Mouse (Mus musculus) heart, embryonic 10.5 days (tissue): ENCODE data around the gene Mapk1. TPM values are rescaled to one million over a fixed set of nuclear protein-coding genes. Genes with fewer than 3 reads are reported as not detected.
"Not testable (repeated sequence)": the region's sequence is repeated elsewhere in the genome, so short reads cannot be mapped to it uniquely, and the experiment has no call there.

Experiments used
- DNase-seq: peaks from one replicate; pipeline ENCODE4 v3.0.0-alpha.2; 2017; ENCODE audit warnings: low spot score
- H3K27ac ChIP-seq: fragments of 300-500 bp; sonication (generic); 2 replicates; pipeline ENCODE4 v1.5.1; 2016; ENCODE audit warnings: mild to moderate bottlenecking
- H3K27me3 ChIP-seq: fragments of 300-500 bp; sonication (generic); 2 replicates; pipeline ENCODE4 v1.6.1; 2016; ENCODE audit warnings: mild to moderate bottlenecking; ENCODE audit not compliant: poor library complexity, insufficient read depth, severe bottlenecking
- H3K36me3 ChIP-seq: fragments of 300-500 bp; sonication (generic); 2 replicates; pipeline ENCODE4 v1.6.1; 2016; ENCODE audit warnings: mild to moderate bottlenecking, moderate library complexity
- H3K4me1 ChIP-seq: fragments of 300-500 bp; sonication (generic); 2 replicates; pipeline ENCODE4 v1.6.1; 2016; ENCODE audit warnings: mild to moderate bottlenecking
- H3K4me3 ChIP-seq: fragments of 300-500 bp; sonication (generic); 2 replicates; pipeline ENCODE4 v1.5.1; 2016; ENCODE audit warnings: mild to moderate bottlenecking, moderate library complexity
- H3K9me3 ChIP-seq: fragments of 300-500 bp; sonication (generic); 2 replicates; pipeline ENCODE4 v1.6.1; 2016; ENCODE audit warnings: mild to moderate bottlenecking, moderate library complexity
- WGBS: fragments of 180-500 bp; shearing (Covaris S2); methylation state at CpG from one replicate; pipeline ENCODE4 v1.1.7; 2016; 5-methylcytosine and 5-hydroxymethylcytosine counted together
- polyA plus RNA-seq: library from polyadenylated mRNA; unstranded; fragments of >200 nt; fragmentation: Nextera tagmentation; extraction: Ambion mirVana; gene quantifications from 2 replicates; pipeline ENCODE4 v1.2.1, GENCODE M21; 2016

The Mapk1 gene
- polyA plus RNA-seq, 1 experiment from 2014 or later, result 153 TPM

DNA sequence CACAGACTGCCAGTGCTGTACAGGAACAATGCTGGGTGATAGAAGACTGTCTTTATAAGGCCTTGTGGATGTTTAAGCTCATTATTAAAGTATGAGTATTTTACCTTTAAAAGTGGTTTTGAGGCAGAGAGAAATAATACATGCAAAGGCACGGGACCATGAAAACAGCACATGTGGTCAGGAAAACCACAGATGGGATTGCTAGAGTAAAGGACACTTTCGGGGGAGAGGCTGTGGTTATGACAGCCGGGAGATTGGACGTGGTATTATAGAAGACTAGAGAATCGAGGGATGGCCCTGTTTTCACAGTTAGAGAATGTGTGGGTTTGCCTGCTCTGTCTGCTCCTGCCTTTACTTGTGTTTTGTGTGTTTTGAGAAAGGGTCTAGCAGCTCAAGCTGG is 5.7 kb downstream of the Mapk1 start:
- Histone ChIP-seq H3K4me1 (peaks cover 19% of the 10 kb centered on the region), H3K4me3 (no peak overlapping the region), H3K36me3 (peaks cover 25% of the 10 kb centered on the region), H3K27me3 (no peaks in the 10 kb centered on the region), H3K9me3 (no peaks in the 10 kb centered on the region), H3K27ac (no peak overlapping the region)
- DNase-seq, result no peak
- 90% methylated on average over 5 of the region's 5 CpGs for WGBS

- Histone ChIP-seq H3K27me3 (no peaks in the 10 kb centered on the region), H3K4me3 (no peak overlapping the region), H3K27ac (no peak overlapping the region), H3K9me3 (no peaks in the 10 kb centered on the region), H3K4me1 (peaks cover 17% of the 10 kb centered on the region), H3K36me3 (peaks cover 25% of the 10 kb centered on the region)
- no peak for DNase-seq
- WGBS, result 75% methylated on average over 4 of the region's 4 CpGs
Measured at GRCm38 (mm10) chr16:16990021-16990420, 6.8 kb downstream of the Mapk1 start.

- Histone ChIP-seq H3K4me1 (no peaks in the 10 kb centered on the region; the same call in 1 of the 2 replicates), H3K36me3 (no peaks in the 10 kb centered on the region), H3K27me3 (no peaks in the 10 kb centered on the region), H3K9me3 (no peaks in the 10 kb centered on the region), H3K4me3 (no peak overlapping the region), H3K27ac (no peak overlapping the region)
- DNase-seq, result no peak
- WGBS, result 80% methylated on average over 4 of the region's 4 CpGs
Measured at GRCm38 (mm10) chr16:16994426-16995052, 11.4 kb downstream of the Mapk1 start.

GRCm38 (mm10) chr16:16996121-16996729 is 13.0 kb downstream of the Mapk1 start:
- not testable (repeated sequence) for H3K27ac ChIP-seq, DNase-seq, H3K4me1 ChIP-seq, H3K9me3 ChIP-seq, H3K27me3 ChIP-seq, H3K4me3 ChIP-seq
- 0 out of 2 replicates have a peak, but pooled peaks cover 10% of the 10 kb centered on the region for H3K36me3 ChIP-seq
- 89% methylated on average over 10 of the region's 10 CpGs for WGBS

GRCm38 (mm10) chr16:17001109-17001508 is 17.9 kb downstream of the Mapk1 start:
- no peak for DNase-seq
- WGBS, result 88% methylated on average over 3 of the region's 3 CpGs
- Histone ChIP-seq H3K4me3 (no peak overlapping the region), H3K4me1 (no peaks in the 10 kb centered on the region; the same call in 1 of the 2 replicates), H3K9me3 (no peaks in the 10 kb centered on the region), H3K27me3 (no peaks in the 10 kb centered on the region), H3K36me3 (peaks cover 10% of the 10 kb centered on the region; the same call in 1 of the 2 replicates), H3K27ac (no peak overlapping the region)

- H3K9me3 ChIP-seq, result no peaks in the 10 kb centered on the region
- DNase-seq, result no peak
- 63% methylated on average over 1 of the region's 1 CpGs for WGBS
Measured at GRCm38 (mm10) chr16:17007070-17007469, 23.9 kb downstream of the Mapk1 start.

GRCm38 (mm10) chr16:17010036-17010435 is 26.9 kb downstream of the Mapk1 start:
- Histone ChIP-seq H3K27me3 (no peaks in the 10 kb centered on the region), H3K27ac (no peak overlapping the region), H3K4me3 (no peak overlapping the region), H3K9me3 (no peaks in the 10 kb centered on the region), H3K36me3 (peaks cover 17% of the 10 kb centered on the region; the same call in 1 of the 2 replicates), H3K4me1 (no peaks in the 10 kb centered on the region)
- 94% methylated on average over 7 of the region's 7 CpGs for WGBS
- no peak for DNase-seq

More at GRCm38 (mm10) chr16:17007070-17007469, 23.9 kb downstream of the Mapk1 start:
- H3K27me3 ChIP-seq, result no peaks in the 10 kb centered on the region
- H3K27ac ChIP-seq, result no peak overlapping the region
- H3K4me3 ChIP-seq, result no peak overlapping the region
- H3K36me3 ChIP-seq, result peaks cover 9% of the 10 kb centered on the region; the same call in 1 of the 2 replicates
- no peaks in the 10 kb centered on the region for H3K4me1 ChIP-seq

GRCm38 (mm10) chr16:17012583-17012982 is 29.4 kb downstream of the Mapk1 start:
- Histone ChIP-seq H3K36me3 (peaks cover 32% of the 10 kb centered on the region; the same call in 1 of the 2 replicates), H3K4me3 (no peak overlapping the region), H3K4me1 (no peaks in the 10 kb centered on the region), H3K27ac (no peak overlapping the region), H3K9me3 (no peaks in the 10 kb centered on the region), H3K27me3 (no peaks in the 10 kb centered on the region)
- 93% methylated on average over 1 of the region's 1 CpGs for WGBS
- DNase-seq, result no peak

DNA sequence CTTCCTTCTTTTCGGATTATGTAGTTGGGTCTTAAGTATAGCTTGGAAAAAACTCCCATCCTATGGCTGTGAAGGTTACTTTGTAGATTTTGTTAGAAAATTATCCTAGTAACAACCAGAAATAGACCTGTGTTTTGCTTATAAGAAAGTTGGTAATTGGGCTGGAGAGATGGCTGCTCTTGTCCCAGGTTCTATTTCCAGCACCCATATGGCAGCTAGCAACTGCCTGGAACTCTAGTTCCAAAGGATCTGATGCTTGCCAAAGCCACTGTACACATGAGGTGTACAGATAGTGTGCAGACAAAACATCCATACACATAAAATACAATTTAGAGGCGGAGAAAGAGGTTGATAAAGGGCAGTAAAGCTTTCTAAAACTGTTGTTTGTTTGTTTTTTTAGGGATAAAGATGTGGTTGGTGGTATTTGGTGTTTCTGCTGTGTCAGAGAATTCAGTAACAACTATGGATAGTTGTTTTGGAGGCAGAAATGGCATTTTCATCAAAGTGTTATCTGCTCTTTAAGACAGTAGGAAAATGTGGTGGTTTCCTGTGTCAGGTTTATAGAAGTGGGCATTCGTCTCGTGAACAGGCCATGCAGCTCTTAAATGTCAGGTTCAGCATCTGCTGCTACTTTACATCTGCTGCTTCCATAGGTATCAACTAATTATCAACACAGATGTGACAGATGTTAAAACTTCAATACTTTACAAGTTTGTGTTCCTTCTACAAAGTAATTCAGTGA is 32.1 kb downstream of the Mapk1 start:
- 85% methylated on average over 4 of the region's 4 CpGs for WGBS
- Histone ChIP-seq H3K4me3 (no peak overlapping the region), H3K36me3 (peaks cover 49% of the 10 kb centered on the region), H3K4me1 (no peaks in the 10 kb centered on the region), H3K27me3 (no peaks in the 10 kb centered on the region), H3K27ac (no peak overlapping the region), H3K9me3 (no peaks in the 10 kb centered on the region)
- no peak for DNase-seq

GRCm38 (mm10) chr16:17015853-17016230 is 32.7 kb downstream of the Mapk1 start:
- no peaks in the 10 kb centered on the region for H3K27me3 ChIP-seq
- DNase-seq, result no peak
- no peak overlapping the region for H3K4me3 ChIP-seq
- no peaks in the 10 kb centered on the region for H3K4me1 ChIP-seq
- no peaks in the 10 kb centered on the region for H3K9me3 ChIP-seq
- no peak overlapping the region for H3K27ac ChIP-seq
- H3K36me3 ChIP-seq, result peaks cover 54% of the 10 kb centered on the region
- 91% methylated on average over 3 of the region's 3 CpGs for WGBS

DNA sequence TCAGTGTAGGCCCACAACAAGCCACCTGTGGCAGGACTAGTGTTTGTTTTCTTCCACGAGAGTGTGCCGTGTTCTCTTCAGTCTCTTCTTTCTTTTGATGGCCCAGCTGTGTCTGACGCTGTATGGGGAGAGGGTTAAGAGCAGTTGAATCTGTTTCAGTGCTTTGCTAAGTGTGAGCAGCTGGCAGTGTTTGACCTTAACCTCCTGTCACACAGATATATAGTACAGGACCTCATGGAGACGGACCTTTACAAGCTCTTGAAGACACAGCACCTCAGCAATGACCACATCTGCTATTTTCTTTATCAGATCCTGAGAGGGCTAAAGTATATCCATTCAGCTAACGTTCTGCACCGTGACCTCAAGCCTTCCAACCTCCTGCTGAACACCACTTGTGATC is 34.9 kb downstream of the Mapk1 start:
- peaks cover 61% of the 10 kb centered on the region for H3K36me3 ChIP-seq
- H3K9me3 ChIP-seq, result no peaks in the 10 kb centered on the region
- H3K4me3 ChIP-seq, result no peak overlapping the region
- DNase-seq, result no peak
- no peak overlapping the region for H3K27ac ChIP-seq
- 72% methylated on average over 6 of the region's 6 CpGs for WGBS
- H3K27me3 ChIP-seq, result no peaks in the 10 kb centered on the region
- no peaks in the 10 kb centered on the region for H3K4me1 ChIP-seq

- no peak overlapping the region for H3K4me3 ChIP-seq
- H3K27ac ChIP-seq, result no peak overlapping the region
- DNase-seq, result no peak
- no peaks in the 10 kb centered on the region for H3K9me3 ChIP-seq
- H3K36me3 ChIP-seq, result peaks cover 76% of the 10 kb centered on the region
- no peaks in the 10 kb centered on the region for H3K27me3 ChIP-seq
- 93% methylated on average over 3 of the region's 3 CpGs for WGBS
- H3K4me1 ChIP-seq, result no peaks in the 10 kb centered on the region
Measured at GRCm38 (mm10) chr16:17024469-17025148, 41.4 kb downstream of the Mapk1 start.
